Comparison of ENCODE assay signal across 8 mouse cellular contexts in the genomic region with DNA sequence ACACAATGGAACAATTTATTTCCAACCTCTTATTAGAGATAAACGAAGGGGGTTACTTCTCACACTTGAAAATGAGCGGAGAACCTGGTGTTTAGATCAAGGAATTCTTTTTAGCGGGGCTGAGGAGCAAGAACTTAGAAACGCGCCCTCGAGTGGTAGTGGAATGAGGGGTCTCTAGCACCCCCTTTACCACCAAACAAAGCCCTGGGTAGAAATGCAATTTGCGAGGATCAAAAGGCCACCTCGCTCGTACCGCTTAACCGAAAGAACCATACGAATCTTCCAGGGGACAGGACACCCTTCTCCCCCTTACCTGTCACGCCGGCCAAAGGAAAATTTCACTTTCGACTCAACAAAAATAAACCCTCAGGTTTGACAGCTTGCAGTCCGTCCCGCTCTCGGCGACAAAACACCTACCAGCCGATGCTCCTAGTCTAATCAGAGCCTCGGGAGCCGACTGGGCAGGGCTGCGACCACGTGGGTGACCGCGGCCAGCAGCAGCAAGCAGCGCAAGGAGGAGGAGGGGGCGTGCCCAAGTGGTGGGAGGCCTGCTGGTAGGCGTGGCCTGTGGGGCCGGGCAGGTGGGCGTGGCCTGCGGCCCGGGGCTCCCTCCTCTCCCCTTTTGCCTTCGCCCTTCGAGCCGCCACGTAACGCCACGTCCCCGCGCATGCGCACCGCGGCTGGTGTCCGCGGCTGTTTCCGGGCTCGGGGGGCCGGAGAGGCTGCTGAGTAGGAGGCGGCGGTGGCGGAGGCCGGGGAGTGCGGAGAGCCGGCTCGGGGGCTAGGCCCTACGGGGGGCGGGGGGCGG. TPM values are rescaled to one million over a fixed set of nuclear protein-coding genes. Genes with fewer than 3 reads are reported as not detected.
DNase-seq lines count a peak whose midpoint lies in the region; ATAC-seq and TF ChIP-seq lines count a peak whose summit lies in the region.

A gene (plus strand): TSS at position 700 of the 808 bp plus-strand sequence.

- DNase-seq in Patski (ENCODE audit: low read depth, low spot score), result peak; percentile 95
- peak; percentile 100 for DNase-seq in cerebellum, postnatal 14 days
- DNase-seq in frontal cortex, postnatal 14 days (ENCODE audit: low spot score in 2 of 2), result peak; percentile 96 to 97
- peak; percentile 89 to 97 for DNase-seq in layer of hippocampus, postnatal 25 days (ENCODE audit: extremely low spot score in 1 of 2, low spot score in 1 of 2)
- peak; percentile 98 for DNase-seq in lung, postnatal 25 days (ENCODE audit: low spot score)
- peak; percentile 99 for DNase-seq in retina, embryonic 14.5 days (ENCODE audit: low spot score)
- peak; percentile 99 for DNase-seq in thymus, postnatal 4 days

- H3K27me3 ChIP-seq in Patski, result no peaks in the 10 kb centered on the region
- H3K27me3 ChIP-seq in hindbrain, embryonic 13.5 days, result no peaks in the 10 kb centered on the region

- no peaks in the 10 kb centered on the region for H3K9me3 ChIP-seq in hindbrain, embryonic 13.5 days

- H3K27ac ChIP-seq in hindbrain, embryonic 13.5 days, result peak within 1 kb of the TSS; percentile 91

- in situ Hi-C loops in Patski (cut with MboI; ENCODE audit: low pct_unique_long_range_greater_than_20kb), result no loop called here

- H3K9ac ChIP-seq in hindbrain, embryonic 13.5 days, result peak within 1 kb of the TSS; percentile 91

- peak within 1 kb of the TSS; percentile 90 for H3K4me3 ChIP-seq in hindbrain, embryonic 13.5 days

- TF ChIP-seq CTCF in Patski (IDR thresholded peaks at IDR 0.05), result no peak

- ATAC-seq in Patski, result peak; percentile 92
- peak; percentile 98 for ATAC-seq in hindbrain, embryonic 13.5 days (ENCODE audit: low FRiP score)

- H3K4me1 ChIP-seq in hindbrain, embryonic 13.5 days (replicated peaks), result peaks cover 49% of the 10 kb centered on the region

- WGBS in hindbrain, embryonic 13.5 days, result 1% methylated on average over 46 of the region's 59 CpGs

- H3K36me3 ChIP-seq in hindbrain, embryonic 13.5 days, result peaks cover 11% of the 10 kb centered on the region

- POLR2A ChIA-PET in Patski (lab: Charles Lee), result interaction anchor here (0.5 kb wide), 1 partner anchor 94 kb away, joined by 6 read pairs; a partner anchor contains a TSS

- CTCF ChIA-PET in Patski (lab: Charles Lee), result no interaction called here

- peak within 1 kb of the TSS; percentile 76 for H3K4me2 ChIP-seq in hindbrain, embryonic 13.5 days

RNA-seq across cellular contexts. Expression of the gene that starts here (rescaled TPM):
- polyA plus RNA-seq in Patski (2021), result 96.2 TPM
- 43.9 and 44.6 TPM in 2 replicates for polyA plus RNA-seq in hindbrain, embryonic 13.5 days (2015; fragmentation: Nextera tagmentation; extraction: Ambion mirVana)
- 10 to 100 TPM; 81.8 to 83.5 TPM for total RNA-seq in layer of hippocampus, postnatal 25 days (2021)

Comparison
In these comparisons a context has a peak if more than half of its experiments do, and no peak if none do; other contexts are left out.
1. Peak in every context shown above with its lines: DNase-seq, ATAC-seq, H3K4me3 ChIP-seq and H3K27ac ChIP-seq.